Mouse (Mus musculus): ENCODE measurements around the gene Bcl2l1.

The Bcl2l1 gene

GRCm38 (mm10) chr2:152803081-152803480, 28.4 kb downstream of the Bcl2l1 start:
- no peak for DNase-seq (ENCODE audit: low spot score)

DNA sequence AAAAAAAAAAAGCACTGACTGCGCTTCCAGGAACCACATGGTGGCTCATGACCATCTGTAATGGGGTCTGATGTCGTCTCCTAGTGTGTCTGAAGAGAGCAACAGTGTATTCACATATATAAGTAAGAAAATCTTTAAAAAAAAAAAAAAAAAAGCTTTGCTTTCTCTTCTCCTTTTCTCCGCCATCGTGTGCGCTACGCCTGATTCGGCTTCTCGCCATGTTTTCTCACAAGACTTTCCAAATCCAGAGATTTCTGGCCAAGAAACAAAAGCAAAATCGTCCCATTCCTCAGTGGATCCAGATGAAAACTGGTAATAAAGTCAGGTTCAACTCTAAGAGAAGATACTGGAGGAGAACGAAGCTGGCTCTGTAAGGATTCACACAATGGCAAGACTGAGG, 29.2 kb downstream of the Bcl2l1 start:
- no peak for DNase-seq (ENCODE audit: low spot score)

DNA sequence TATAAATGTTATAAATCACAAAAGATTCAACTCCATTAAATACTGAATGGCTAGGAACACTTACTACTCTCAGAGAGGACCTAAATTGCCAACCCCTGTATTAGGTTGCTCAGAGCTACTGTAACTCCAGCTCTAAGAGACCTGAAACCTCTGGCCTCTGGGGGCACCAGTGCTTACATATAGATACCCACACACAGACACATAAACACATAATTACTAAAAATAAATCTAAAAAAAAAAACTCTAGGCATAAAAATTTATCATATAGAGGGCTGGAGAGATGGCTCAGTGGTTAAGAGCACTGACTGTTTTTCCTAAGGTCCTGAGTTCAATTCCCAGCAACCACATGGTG, 30.8 kb downstream of the Bcl2l1 start:
- no peak for DNase-seq (ENCODE audit: low spot score)

- no peak for DNase-seq (ENCODE audit: low spot score)
These were observed 31.4 kb downstream of the Bcl2l1 start for GRCm38 (mm10) chr2:152799954-152800761.

- no peak for DNase-seq (ENCODE audit: low spot score)
These were observed 33.9 kb downstream of the Bcl2l1 start for GRCm38 (mm10) chr2:152797589-152797988.

GRCm38 (mm10) chr2:152794281-152794827, 37.2 kb downstream of the Bcl2l1 start:
- DNase-seq (ENCODE audit: low spot score), result no peak

DNA sequence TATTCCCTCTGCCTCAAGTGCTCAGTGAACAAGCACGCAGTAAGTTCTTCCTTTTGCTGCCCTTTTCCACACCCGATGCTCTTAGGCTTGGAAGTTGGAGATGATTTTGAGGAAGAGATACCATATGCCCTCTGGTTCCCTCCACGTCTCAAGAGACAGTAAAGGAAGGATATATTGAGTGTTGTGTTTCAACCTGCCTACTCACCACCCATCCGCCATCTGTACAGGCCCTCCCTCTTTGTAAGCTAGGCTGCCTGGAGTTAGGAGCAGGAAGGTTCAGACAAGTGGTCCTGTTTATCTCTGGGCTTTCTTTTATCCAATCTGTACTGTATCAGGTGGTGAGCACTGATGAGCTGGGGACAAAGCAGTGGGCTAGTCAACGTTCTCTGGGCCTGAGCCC, 38.1 kb downstream of the Bcl2l1 start:
- DNase-seq (ENCODE audit: low spot score), result no peak

- DNase-seq (ENCODE audit: low spot score), result peak; percentile 62
These were observed 39.1 kb downstream of the Bcl2l1 start for GRCm38 (mm10) chr2:152792461-152792860.

GRCm38 (mm10) chr2:152789591-152789999, 41.9 kb downstream of the Bcl2l1 start:
- DNase-seq (ENCODE audit: low spot score), result no peak

GRCm38 (mm10) chr2:152788892-152789421, 42.6 kb downstream of the Bcl2l1 start:
- no peak for DNase-seq (ENCODE audit: low spot score)

DNA sequence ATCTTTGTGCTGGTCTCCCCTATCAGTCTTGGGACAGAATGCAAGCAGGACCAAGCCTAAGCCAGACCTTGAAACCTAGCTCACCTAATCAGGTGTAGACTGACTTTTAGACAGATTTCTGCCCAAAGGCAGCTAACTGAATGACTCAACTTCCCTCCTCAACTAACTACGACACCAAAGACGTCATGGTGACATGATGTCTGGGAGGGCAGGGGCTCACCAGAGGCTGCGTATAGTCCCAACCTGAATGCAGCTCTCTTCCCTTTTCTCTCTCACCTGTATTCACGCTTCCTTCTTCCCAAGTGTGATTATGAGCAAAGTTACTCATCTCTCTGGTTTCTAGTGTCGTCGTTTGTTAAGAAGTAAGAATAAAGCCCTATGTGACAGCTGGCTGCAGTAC, 44.0 kb downstream of the Bcl2l1 start:
- no peak for DNase-seq (ENCODE audit: low spot score)

- DNase-seq (ENCODE audit: low spot score), result no peak
These were observed 44.4 kb downstream of the Bcl2l1 start for GRCm38 (mm10) chr2:152787136-152787535.

DNA sequence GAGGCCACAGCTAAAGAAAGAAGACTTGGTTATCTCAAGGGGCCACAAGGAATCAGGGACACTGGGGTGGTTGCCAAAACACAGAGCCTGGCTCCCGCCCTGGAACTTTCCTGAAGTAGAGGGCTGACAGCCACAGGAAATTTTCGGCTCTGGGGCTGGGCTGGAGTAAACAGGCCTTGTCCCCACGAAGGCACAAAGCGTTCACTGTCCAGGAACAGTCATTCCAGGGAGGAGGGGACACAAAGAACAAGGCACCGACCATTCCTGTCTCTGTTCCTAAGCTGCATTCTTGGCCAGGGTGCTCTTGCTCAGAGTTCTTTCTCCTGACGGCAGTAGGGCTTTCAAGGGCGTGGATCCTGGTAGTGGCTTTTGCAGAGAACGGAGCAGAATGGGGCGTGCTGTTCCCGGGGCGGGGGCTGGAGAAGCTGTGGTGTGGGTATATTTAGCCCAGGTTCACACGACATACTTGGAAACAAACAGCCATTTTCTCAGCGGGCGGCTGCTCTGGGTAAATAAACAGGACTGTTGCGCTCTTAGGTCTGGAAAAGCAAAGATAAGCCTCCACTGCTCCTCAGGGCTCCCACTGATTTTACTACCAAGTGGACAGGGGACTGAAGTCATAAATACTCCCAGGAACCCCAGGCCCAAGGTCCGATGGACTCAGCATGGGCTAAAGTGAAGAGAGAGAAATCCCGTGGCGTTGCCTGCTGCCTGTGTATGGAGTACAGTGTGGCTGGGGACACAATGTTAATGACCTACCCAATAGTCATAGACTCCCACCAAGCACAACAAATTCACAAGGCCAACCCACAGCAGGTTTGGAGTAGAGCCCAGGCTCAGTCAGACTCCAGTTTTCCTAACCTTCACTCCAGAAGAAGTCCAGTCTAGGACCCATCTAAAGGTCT, 45.8 kb downstream of the Bcl2l1 start:
- peak; percentile 74 for DNase-seq (ENCODE audit: low spot score)

DNA sequence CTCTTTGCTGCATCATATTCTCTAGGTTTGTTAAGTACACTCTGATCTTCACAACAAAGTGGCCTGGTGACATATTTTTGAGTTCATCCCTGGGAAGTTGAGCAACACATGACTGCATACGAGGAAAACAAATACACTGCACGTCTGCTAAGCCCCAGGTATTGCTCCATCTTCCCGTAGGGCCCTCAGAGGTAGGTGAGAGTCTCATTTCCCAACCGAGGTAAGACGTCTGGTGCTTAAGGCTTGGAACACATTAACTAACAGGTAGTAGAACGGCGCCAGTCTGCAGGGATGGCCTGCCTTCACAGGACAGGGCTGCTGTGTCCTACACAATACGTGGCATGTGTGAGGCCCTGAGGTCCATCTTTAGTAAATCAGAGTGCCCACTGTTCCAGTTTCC, 46.9 kb downstream of the Bcl2l1 start:
- DNase-seq (ENCODE audit: low spot score), result no peak

- DNase-seq (ENCODE audit: low spot score), result no peak
These were observed 48.3 kb downstream of the Bcl2l1 start for GRCm38 (mm10) chr2:152783241-152783640.

- no peak for DNase-seq (ENCODE audit: low spot score)
These were observed 48.9 kb downstream of the Bcl2l1 start for GRCm38 (mm10) chr2:152782656-152783055.

DNA sequence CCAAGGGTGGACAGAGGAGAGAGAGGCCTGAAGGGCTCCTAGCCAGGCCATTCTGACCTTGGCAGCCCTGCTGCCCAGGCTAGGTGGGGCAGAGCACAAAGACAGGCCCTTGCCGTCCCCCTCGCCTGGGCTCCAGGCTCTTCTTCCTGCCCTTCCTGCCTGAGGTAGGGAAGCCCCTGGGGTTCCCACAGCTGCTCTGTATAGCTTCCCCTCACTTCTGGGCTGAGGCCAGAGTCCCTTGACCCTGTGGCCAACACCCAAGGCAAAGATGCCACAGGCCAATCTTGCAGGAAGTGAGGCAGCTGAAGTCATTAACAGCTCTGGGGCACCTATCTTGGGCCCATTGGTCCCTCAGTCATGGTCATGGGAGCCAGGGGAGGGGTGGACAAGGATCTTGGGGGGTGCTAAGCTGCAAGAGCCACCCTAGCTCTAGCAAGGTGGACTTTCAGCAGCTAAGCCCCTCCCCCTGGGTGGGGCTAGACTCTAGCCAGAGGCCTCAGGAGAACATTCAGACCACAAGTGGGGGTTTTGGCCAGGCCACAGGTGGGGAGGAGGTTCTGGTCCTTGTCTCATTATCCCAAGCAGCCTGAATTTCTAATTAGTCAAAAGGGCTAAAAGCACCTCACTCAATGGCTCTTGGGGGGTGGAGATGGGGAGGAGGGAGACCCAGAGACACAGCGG, 50.4 kb downstream of the Bcl2l1 start:
- no peak for DNase-seq (ENCODE audit: low spot score)

DNA sequence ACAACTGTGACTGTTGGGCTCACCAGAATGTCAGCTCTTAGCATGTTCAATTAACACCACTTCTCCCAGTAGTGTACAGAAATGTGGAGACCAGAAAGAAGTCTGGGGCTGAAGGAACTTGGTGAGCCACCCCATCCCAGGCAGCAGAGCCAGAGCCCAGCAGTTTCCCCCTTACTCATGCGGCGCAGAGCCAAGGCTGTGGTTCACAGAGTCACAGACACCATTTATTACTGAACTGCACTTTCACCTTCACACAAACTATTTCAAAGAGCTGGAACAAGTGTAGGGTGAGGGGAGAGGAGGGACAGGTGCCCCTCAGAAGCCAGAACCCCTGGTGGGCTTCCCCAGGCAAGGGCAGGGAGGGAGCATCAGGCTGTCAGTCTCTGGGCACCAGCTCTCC, 51.1 kb downstream of the Bcl2l1 start:
- no peak for DNase-seq (ENCODE audit: low spot score)

DNA sequence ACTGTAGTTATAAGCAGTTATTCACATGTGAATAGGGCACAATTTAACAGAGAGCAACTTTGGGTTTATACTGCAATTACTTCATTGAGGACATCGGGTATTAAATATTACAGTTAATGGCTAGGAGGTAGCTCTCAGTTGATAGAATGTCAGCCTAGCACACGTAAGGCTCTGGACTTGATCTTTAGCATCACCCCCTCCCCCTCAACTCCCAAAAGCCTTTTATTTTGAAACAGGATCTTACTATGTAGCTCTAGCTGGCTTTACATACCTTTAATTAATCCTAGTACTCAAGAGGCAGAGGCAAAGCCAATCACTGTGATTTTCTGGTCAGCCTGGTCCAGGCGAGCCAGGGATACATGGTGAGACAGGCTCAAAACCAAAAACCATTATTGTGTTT, 54.4 kb downstream of the Bcl2l1 start:
- DNase-seq (ENCODE audit: low spot score), result no peak

- DNase-seq (ENCODE audit: low spot score), result no peak
These were observed 55.1 kb downstream of the Bcl2l1 start for GRCm38 (mm10) chr2:152776435-152776834.

DNA sequence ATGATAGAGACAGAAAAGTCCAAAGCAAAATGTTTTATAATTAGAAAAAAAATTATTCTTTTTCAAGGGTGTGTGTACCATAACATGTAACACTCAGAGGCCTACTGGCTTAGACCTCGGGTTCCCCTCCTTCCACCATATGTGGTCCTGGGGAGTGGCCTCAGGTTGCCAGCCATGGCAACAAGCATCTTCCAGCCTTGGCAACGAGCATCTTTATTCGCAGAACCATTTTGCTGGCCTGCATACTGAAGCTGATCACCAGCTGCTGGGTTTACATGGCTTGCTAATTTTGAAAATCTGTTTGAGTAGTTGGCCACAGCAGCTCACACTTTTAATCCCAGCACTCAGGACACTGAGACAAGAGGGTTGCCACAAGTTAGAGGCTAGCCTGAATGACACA, 55.5 kb downstream of the Bcl2l1 start:
- DNase-seq (ENCODE audit: low spot score), result no peak

DNA sequence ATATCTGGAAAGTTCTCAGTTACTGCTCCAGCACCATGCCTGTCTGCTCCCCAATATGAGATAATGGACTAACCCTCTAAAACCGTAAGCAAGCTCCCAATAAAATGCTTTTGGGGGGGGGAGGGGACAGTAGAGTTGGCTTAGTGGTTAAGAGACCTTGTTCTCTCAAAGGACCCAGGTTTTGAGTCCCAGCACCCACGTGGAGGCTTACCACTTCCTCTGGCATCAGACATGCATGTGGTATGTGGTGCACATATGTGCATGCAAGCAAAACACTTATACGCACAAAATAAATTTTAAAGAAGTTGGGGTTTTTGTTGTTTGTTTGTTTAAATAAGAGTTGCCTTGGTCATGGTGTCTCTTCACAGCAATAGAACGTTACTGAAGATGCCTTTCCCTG, 56.2 kb downstream of the Bcl2l1 start:
- DNase-seq (ENCODE audit: low spot score), result no peak
